Mouse (Mus musculus): ENCODE measurements at regions not wholly inside any gene's neighbourhood (a gene's known extent, or its start where the extent isn't known, plus 50 kb on each side); places are given as distances from the start of the nearest gene placed in this dataset.

- TF ChIP-seq CTCF (IDR thresholded peaks at IDR 0.05; ENCODE audit: control insufficient read depth, insufficient read depth, insufficient read length) (no peak), CEBPB (IDR thresholded peaks at IDR 0.05; ENCODE audit: low read depth) (no peak), MYOD1 (IDR thresholded peaks at IDR 0.05; ENCODE audit: control insufficient read depth, insufficient read length, low read depth) (no peak)
These were observed 69.9 kb upstream of the Tcerg1l start for GRCm38 (mm10) chr7:138467386-138467785.

All from C2C12 (cell line).